Mouse (Mus musculus) cerebellum, postnatal 36 days (tissue): ENCODE measurements at regions not wholly inside any gene's neighbourhood (a gene's known extent, or its start where the extent isn't known, plus 50 kb on each side); places are given as distances from the start of the nearest gene placed in this dataset.
A peak's percentile ranks its signal among the peaks of the same experiment; 100 is the strongest.

Experiments
- DNase-seq, 2 experiments: peaks; one replicate each; pipeline ENCODE4 v3.0.0; 2021 to 2022; ENCODE audit warnings: mixed read lengths in 2 of 2

DNA sequence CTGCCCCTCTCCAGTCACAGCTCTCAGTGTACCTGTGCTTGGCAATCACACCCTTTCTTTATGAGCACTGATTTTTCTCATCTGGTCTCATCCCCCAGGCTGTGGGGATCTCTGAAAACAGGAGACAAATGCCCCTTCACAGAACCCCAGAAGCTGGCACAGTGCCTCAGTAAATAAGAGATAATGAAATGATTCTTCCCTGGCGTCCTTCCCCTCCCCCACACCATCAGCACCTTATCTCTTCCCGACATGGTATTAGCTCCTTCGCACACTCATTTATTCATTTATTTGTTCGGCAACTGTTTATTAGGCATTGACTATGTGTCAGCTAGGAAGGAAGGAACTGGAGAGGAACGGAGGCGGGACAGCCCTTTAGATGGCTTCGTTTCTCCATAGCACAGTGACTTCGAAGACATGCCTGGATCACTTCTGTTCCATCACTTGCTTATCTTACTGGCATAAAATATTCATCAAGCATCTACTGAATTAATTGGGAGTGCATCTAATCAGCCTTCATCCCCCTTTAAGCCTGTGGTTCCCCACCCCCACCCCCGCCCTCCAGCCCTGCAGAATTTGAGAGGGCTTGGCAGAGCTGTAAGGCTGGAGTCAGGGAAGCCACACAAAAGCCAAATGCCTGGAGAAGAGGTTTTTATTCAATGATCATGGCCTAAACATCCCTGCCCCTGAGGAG lies 51.6 kb upstream of the Tbc1d21 start:
- DNase-seq: no peak

DNA sequence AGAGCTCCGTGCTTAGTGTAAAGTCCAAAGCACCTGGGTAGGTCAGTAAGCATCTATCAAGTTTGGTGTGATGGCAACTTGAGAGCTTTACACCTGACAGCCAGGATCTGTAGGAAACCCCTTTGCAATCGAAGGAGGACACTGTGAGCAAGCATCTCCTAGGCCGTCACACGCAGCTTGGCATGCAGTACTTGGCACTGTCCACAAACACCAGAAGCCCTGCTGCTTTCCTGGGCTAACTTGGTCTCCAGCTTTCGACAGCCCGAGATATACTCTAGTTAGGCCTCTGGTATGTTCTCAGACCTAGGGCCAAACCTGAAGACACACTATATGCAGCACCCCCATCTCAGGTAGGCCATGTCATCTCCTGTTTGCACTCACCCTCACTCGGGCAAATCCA lies 58.5 kb upstream of the Tbc1d21 start:
- DNase-seq: peak; percentile 24 to 39

DNA sequence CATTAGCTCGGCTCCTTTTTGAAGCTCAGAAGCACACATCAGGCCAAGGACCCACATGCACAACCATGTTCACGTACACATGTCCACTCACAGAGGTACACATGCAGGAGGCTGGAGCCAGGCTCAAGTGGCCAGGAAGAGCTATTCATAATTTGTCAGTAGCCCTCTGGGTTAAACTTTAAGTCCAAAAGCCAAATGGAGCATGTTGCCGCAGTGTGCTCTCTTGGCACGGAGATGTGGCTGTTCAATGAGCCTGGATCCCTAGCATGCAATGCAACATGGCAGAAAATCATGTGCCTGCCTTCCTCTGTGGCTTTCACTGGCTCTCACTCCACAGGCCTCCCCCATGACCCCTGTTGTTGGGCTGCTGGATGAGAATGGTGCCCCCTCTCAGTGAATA lies 57.6 kb upstream of the Insyn1 start:
- no peak for DNase-seq

DNA sequence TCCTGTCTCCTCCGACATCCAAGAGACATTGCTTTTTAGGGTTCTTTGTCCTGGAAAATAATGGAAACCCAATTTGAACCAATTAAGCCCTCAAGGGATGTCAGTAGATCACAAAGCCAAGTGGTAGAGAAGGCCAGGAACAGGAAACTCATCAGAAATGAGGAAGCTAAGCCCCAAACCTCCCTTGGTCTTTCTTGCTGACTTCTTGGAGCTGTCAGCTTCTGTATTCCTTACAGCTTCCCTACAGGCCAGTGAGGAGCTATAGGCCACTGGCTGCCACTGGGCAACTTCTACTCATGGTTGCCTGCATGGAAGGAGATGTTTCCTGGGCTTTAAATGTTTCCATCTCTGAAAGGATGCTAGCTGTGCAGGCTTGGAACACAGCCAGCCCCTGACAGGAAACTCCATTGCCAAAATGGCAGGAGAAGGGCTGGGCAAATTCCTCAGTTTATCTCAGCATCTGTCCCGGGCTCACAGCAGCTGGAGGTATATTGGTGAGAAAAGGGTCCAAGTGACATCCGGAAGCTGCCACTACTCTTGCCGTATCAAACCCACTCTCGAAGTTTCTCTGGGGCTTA lies 55.5 kb upstream of the Insyn1 start:
- DNase-seq: no peak

DNA sequence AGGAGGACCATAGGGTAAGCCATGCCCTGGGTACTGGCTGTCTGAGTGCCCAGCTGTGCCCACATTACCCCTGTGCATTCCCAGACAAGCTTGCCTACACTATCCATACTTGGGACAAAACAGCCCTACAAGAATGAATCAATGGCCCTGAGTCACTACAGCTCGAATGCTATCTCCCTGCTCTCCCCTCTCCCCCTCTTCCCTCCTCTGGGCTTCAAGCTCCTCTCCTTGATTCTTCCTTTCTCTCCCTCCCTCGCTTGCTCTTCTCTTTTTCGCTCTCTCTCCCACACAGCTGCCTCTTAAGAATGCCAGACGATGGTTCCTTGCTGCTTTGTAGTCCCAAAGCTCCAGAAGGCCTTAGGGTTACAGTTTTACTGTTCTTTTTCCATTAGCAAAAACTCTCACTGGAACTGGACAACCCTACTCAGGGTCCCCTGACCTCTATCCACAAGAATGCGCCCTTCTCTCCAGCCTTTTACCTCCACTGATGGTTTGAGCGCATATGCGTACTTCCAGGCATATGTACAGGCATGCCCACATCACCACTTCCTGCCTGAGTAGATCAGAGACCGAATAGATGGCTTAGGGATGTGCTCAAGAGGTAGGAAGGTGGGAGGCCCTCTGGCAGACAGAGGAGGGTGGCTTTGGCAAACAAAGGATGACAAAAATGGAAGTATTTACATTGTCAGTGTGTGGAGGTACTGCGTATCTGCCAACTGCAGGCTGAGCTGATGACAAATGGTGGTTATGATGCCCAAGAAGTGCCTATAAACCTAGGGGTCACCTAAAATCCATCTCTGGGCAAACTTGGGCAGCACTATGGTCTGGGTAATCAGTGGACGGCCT lies 51.9 kb upstream of the Insyn1 start:
- no peak for DNase-seq

DNA sequence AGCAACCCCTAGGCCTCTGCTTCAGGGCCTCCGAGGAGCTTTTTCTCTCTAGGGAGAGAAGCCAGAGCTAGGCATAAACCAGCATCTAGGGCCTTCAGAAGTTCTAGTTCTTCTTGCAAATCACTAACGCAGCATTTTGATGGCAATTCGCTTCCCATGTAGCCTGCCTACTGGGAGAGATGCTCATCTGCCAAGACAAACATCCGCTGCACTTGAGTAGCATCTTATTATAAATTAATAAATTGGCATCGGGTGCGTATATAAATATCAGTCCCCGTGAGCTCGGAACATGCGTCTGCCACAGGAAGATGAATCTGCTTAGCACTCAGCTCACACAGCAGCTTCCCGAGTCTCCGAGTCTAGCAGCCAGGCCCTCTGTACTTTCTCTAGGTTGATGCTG lies 50.9 kb upstream of the Insyn1 start:
- no peak for DNase-seq

DNA sequence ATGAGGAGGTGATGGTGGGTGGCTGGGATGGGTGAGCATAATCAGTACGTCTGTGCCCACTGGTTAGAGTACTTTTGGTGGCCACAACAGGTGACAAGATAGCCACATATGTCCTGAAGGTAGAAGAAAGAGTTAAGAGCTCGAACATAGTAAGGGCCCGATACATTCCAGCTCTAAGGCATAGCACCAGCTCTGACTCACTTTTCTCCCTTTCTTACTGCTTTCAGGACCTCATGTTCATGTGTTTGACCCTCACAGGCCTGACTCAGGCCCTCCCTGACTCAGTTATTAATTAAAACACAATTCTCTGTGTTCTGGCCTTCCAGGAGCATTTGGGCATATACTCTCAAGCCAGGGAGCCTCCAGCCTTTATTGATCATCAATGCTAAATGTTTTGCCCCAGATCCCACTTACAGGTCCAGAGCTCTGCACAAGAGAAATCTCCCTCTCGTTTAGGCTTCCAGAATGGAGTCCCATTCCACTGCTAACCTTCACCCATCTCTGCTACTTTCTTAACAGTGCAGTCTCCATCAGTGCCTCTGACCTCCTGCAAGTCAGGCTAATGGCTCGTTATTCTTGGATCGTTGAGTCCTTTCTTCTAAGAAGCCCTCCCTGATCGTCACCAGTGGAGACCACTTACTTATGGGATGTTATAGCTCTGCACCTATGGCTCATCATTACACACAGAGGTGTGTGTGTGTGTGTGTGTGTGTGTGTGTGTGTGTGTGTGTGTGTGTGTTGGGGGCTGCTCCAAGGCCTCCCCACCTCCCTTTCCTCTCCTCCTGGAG lies 50.1 kb upstream of the Insyn1 start:
- DNase-seq: no peak
